Mouse (Mus musculus): ENCODE results near the gene Sv2a.
"Not testable (repeated sequence)": the region's sequence is repeated elsewhere in the genome, so short reads cannot be mapped to it uniquely, and the experiment has no call there.

GRCm38 (mm10) chr3:96198601-96199251, 17.8 kb downstream of the Sv2a start:
- TF ChIP-seq CTCF (IDR thresholded peaks at IDR 0.05; ENCODE audit: low read depth); EP300 (optimal IDR thresholded peaks at IDR 0.05): not testable (repeated sequence)
